Mouse (Mus musculus): ENCODE data around the gene Rin3. TPM values are rescaled to one million over a fixed set of nuclear protein-coding genes. Genes with fewer than 3 reads are reported as not detected.
A peak's percentile ranks its signal among the peaks of the same experiment; 100 is the strongest.
"Not testable (repeated sequence)": the region's sequence is repeated elsewhere in the genome, so short reads cannot be mapped to it uniquely, and the experiment has no call there.

Rin3 gene
- polyA plus RNA-seq, 1 experiment: 16.7 TPM

- no peak for TF ChIP-seq FOSL1 (IDR thresholded peaks at IDR 0.05; ENCODE audit: insufficient read depth, low read length, poor library complexity, severe bottlenecking)
- Histone ChIP-seq H3K4me3 (ENCODE audit: insufficient read depth, poor library complexity, severe bottlenecking) (no peak overlapping the region), H3K36me3 (ENCODE audit: control insufficient read depth, insufficient read depth) (no peaks in the 10 kb centered on the region), H3K79me2 (ENCODE audit: control insufficient read depth, insufficient read depth) (no peaks in the 10 kb centered on the region), H3K79me3 (ENCODE audit: low read depth) (no peaks in the 10 kb centered on the region), H3ac (ENCODE audit: control insufficient read depth, insufficient read length, low read depth) (no peak overlapping the region), H3K27me3 (ENCODE audit: control insufficient read depth, insufficient read depth, insufficient read length) (no peaks in the 10 kb centered on the region)
Measured at GRCm38 (mm10) chr12:102270776-102271405, 12.0 kb upstream of the Rin3 start.

- Histone ChIP-seq H3K27me3 (ENCODE audit: control insufficient read depth, insufficient read depth, insufficient read length) (no peaks in the 10 kb centered on the region), H3K79me2 (ENCODE audit: control insufficient read depth, insufficient read depth) (no peaks in the 10 kb centered on the region), H3K36me3 (ENCODE audit: control insufficient read depth, insufficient read depth) (no peaks in the 10 kb centered on the region), H3K4me3 (ENCODE audit: insufficient read depth, poor library complexity, severe bottlenecking) (no peak overlapping the region), H3ac (ENCODE audit: control insufficient read depth, insufficient read length, low read depth) (no peak overlapping the region), H3K79me3 (ENCODE audit: low read depth) (no peaks in the 10 kb centered on the region)
- TF ChIP-seq MYOD1 (IDR thresholded peaks at IDR 0.05; ENCODE audit: control insufficient read depth, insufficient read length, low read depth) (no peak), MAX (IDR thresholded peaks at IDR 0.05) (no peak), USF1 (IDR thresholded peaks at IDR 0.05; ENCODE audit: low read depth) (no peak), MYOG (IDR thresholded peaks at IDR 0.05; ENCODE audit: control insufficient read depth, extremely low read depth, insufficient read length) (no peak), CEBPB (IDR thresholded peaks at IDR 0.05; ENCODE audit: low read depth) (no peak), FOSL1 (IDR thresholded peaks at IDR 0.05; ENCODE audit: insufficient read depth, low read length, poor library complexity, severe bottlenecking) (no peak), CTCF (IDR thresholded peaks at IDR 0.05; ENCODE audit: control insufficient read depth, insufficient read depth, insufficient read length) (no peak)
Measured at GRCm38 (mm10) chr12:102271447-102271846, 11.4 kb upstream of the Rin3 start.

GRCm38 (mm10) chr12:102275833-102276443 lies 6.9 kb upstream of the Rin3 start:
- Histone ChIP-seq H3ac (ENCODE audit: control insufficient read depth, insufficient read length, low read depth) (no peak overlapping the region), H3K27me3 (ENCODE audit: control insufficient read depth, insufficient read depth, insufficient read length) (no peaks in the 10 kb centered on the region), H3K4me3 (ENCODE audit: insufficient read depth, poor library complexity, severe bottlenecking) (no peak overlapping the region), H3K79me2 (ENCODE audit: control insufficient read depth, insufficient read depth) (no peaks in the 10 kb centered on the region), H3K79me3 (ENCODE audit: low read depth) (no peaks in the 10 kb centered on the region), H3K36me3 (ENCODE audit: control insufficient read depth, insufficient read depth) (no peaks in the 10 kb centered on the region)
- TF ChIP-seq MYOG (IDR thresholded peaks at IDR 0.05; ENCODE audit: control insufficient read depth, extremely low read depth, insufficient read length) (no peak), CTCF (IDR thresholded peaks at IDR 0.05; ENCODE audit: control insufficient read depth, insufficient read depth, insufficient read length) (no peak), USF1 (IDR thresholded peaks at IDR 0.05; ENCODE audit: low read depth) (no peak), CEBPB (IDR thresholded peaks at IDR 0.05; ENCODE audit: low read depth) (no peak), MAX (IDR thresholded peaks at IDR 0.05) (no peak), FOSL1 (IDR thresholded peaks at IDR 0.05; ENCODE audit: insufficient read depth, low read length, poor library complexity, severe bottlenecking) (no peak), MYOD1 (IDR thresholded peaks at IDR 0.05; ENCODE audit: control insufficient read depth, insufficient read length, low read depth) (no peak)

- not testable (repeated sequence) for H3K36me3 ChIP-seq (ENCODE audit: control insufficient read depth, insufficient read depth); H3ac ChIP-seq (ENCODE audit: control insufficient read depth, insufficient read length, low read depth); H3K4me3 ChIP-seq (ENCODE audit: insufficient read depth, poor library complexity, severe bottlenecking); H3K79me3 ChIP-seq (ENCODE audit: low read depth); H3K27me3 ChIP-seq (ENCODE audit: control insufficient read depth, insufficient read depth, insufficient read length)
- H3K79me2 ChIP-seq (ENCODE audit: control insufficient read depth, insufficient read depth): peaks cover 17% of the 10 kb centered on the region
Measured at GRCm38 (mm10) chr12:102280290-102280689, 2.6 kb upstream of the Rin3 start.

GRCm38 (mm10) chr12:102280867-102281503 lies 1.9 kb upstream of the Rin3 start:
- H3K36me3 ChIP-seq (ENCODE audit: control insufficient read depth, insufficient read depth): no peaks in the 10 kb centered on the region
- H3K79me3 ChIP-seq (ENCODE audit: low read depth): peaks cover 5% of the 10 kb centered on the region
- H3K4me3 ChIP-seq (ENCODE audit: insufficient read depth, poor library complexity, severe bottlenecking): no peak overlapping the region
- H3K79me2 ChIP-seq (ENCODE audit: control insufficient read depth, insufficient read depth): peaks cover 24% of the 10 kb centered on the region
- no peaks in the 10 kb centered on the region for H3K27me3 ChIP-seq (ENCODE audit: control insufficient read depth, insufficient read depth, insufficient read length)
- no peak overlapping the region for H3ac ChIP-seq (ENCODE audit: control insufficient read depth, insufficient read length, low read depth)
- TF ChIP-seq CEBPB (IDR thresholded peaks at IDR 0.05; ENCODE audit: low read depth) (peak; percentile 88), USF1 (IDR thresholded peaks at IDR 0.05; ENCODE audit: low read depth) (peak; percentile 73), MYOG (IDR thresholded peaks at IDR 0.05; ENCODE audit: control insufficient read depth, extremely low read depth, insufficient read length) (no peak)

GRCm38 (mm10) chr12:102282126-102282525 lies 722 bp upstream of the Rin3 start:
- peaks cover 35% of the 10 kb centered on the region for H3K79me2 ChIP-seq (ENCODE audit: control insufficient read depth, insufficient read depth)

More at GRCm38 (mm10) chr12:102282126-102282525, 722 bp upstream of the Rin3 start:
- H3K27me3 ChIP-seq (ENCODE audit: control insufficient read depth, insufficient read depth, insufficient read length): no peaks in the 10 kb centered on the region
- no peak overlapping the region for H3K4me3 ChIP-seq (ENCODE audit: insufficient read depth, poor library complexity, severe bottlenecking)
- no peaks in the 10 kb centered on the region for H3K36me3 ChIP-seq (ENCODE audit: control insufficient read depth, insufficient read depth)
- H3ac ChIP-seq (ENCODE audit: control insufficient read depth, insufficient read length, low read depth): no peak overlapping the region
- TF ChIP-seq USF1 (IDR thresholded peaks at IDR 0.05; ENCODE audit: low read depth) (no peak), CEBPB (IDR thresholded peaks at IDR 0.05; ENCODE audit: low read depth) (no peak), MYOG (IDR thresholded peaks at IDR 0.05; ENCODE audit: control insufficient read depth, extremely low read depth, insufficient read length) (no peak), MAX (IDR thresholded peaks at IDR 0.05) (no peak), FOSL1 (IDR thresholded peaks at IDR 0.05; ENCODE audit: insufficient read depth, low read length, poor library complexity, severe bottlenecking) (no peak), MYOD1 (IDR thresholded peaks at IDR 0.05; ENCODE audit: control insufficient read depth, insufficient read length, low read depth) (no peak), CTCF (IDR thresholded peaks at IDR 0.05; ENCODE audit: control insufficient read depth, insufficient read depth, insufficient read length) (no peak)
- H3K79me3 ChIP-seq (ENCODE audit: low read depth): peaks cover 10% of the 10 kb centered on the region
